Mouse (Mus musculus) retina, embryonic 14.5 days (tissue): ENCODE results near the gene 1700001O22Rik.

Source experiments
- DNase-seq: peaks from one replicate; pipeline ENCODE4 v3.0.0-alpha.2; 2015; ENCODE audit warnings: low spot score

1700001O22Rik gene

GRCm38 (mm10) chr2:30778235-30778634 lies 25.2 kb downstream of the 1700001O22Rik start:
- DNase-seq, result no peak

GRCm38 (mm10) chr2:30777266-30777665 lies 26.2 kb downstream of the 1700001O22Rik start:
- no peak for DNase-seq

- DNase-seq, result no peak
Measured at GRCm38 (mm10) chr2:30775955-30776354, 27.5 kb downstream of the 1700001O22Rik start.

- DNase-seq, result no peak
Measured at GRCm38 (mm10) chr2:30773313-30774005, 30.0 kb downstream of the 1700001O22Rik start.

GRCm38 (mm10) chr2:30772581-30773312 lies 30.7 kb downstream of the 1700001O22Rik start:
- DNase-seq, result peak; percentile 30

GRCm38 (mm10) chr2:30771806-30772460 lies 31.5 kb downstream of the 1700001O22Rik start:
- peak; percentile 57 for DNase-seq

GRCm38 (mm10) chr2:30771368-30771805 lies 32.1 kb downstream of the 1700001O22Rik start:
- DNase-seq, result peak; percentile 73

GRCm38 (mm10) chr2:30769187-30769586 lies 34.3 kb downstream of the 1700001O22Rik start:
- peak; percentile 52 for DNase-seq

GRCm38 (mm10) chr2:30768529-30768928 lies 34.9 kb downstream of the 1700001O22Rik start:
- no peak for DNase-seq

GRCm38 (mm10) chr2:30767626-30768240 lies 35.7 kb downstream of the 1700001O22Rik start:
- no peak for DNase-seq

- DNase-seq, result no peak
Measured at GRCm38 (mm10) chr2:30766446-30766845, 37.0 kb downstream of the 1700001O22Rik start.

- peak; percentile 55 for DNase-seq
Measured at GRCm38 (mm10) chr2:30760706-30761105, 42.8 kb downstream of the 1700001O22Rik start.

GRCm38 (mm10) chr2:30759858-30760547 lies 43.5 kb downstream of the 1700001O22Rik start:
- peak; percentile 70 for DNase-seq

- DNase-seq, result no peak
Measured at GRCm38 (mm10) chr2:30759442-30759841, 44.0 kb downstream of the 1700001O22Rik start.

- no peak for DNase-seq
Measured at GRCm38 (mm10) chr2:30759088-30759374, 44.4 kb downstream of the 1700001O22Rik start.

- DNase-seq, result peak; percentile 81
Measured at GRCm38 (mm10) chr2:30758341-30759087, 44.9 kb downstream of the 1700001O22Rik start.

- DNase-seq, result no peak
Measured at GRCm38 (mm10) chr2:30756962-30757715, 46.3 kb downstream of the 1700001O22Rik start.

GRCm38 (mm10) chr2:30755985-30756765 lies 47.3 kb downstream of the 1700001O22Rik start:
- DNase-seq, result no peak

- DNase-seq, result no peak
Measured at GRCm38 (mm10) chr2:30754831-30755230, 48.6 kb downstream of the 1700001O22Rik start.

- no peak for DNase-seq
Measured at GRCm38 (mm10) chr2:30753219-30753618, 50.2 kb downstream of the 1700001O22Rik start.
